Mouse (Mus musculus) NIH3T3 (cell line): ENCODE measurements around the gene Tex38.
A peak's percentile ranks its signal among the peaks of the same experiment; 100 is the strongest.

Source experiments
- DNase-seq: peaks from one replicate; pipeline ENCODE4 v3.0.0-alpha.2; 2012; ENCODE audit warnings: low read depth

Tex38 gene

DNA sequence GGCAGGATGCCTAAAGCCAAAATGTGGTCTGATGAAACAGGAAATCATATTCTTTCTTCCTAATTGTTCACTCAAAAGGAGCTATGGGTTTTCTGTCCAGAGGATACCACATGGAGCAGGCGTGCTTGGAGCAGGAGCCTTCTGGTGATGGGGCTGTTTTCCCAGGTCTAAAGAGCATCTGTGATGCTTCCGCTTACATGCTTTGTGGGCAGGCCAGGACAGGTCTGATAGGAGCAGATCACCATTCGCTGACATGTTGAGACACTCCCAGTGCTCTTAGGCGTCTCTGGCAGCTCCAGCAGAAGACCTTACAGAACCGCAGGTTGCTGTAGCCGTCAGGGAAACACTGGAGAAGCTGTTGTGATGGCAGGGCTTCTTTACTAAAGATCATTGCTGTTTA, 5.8 kb downstream of the Tex38 start:
- DNase-seq, result no peak

DNA sequence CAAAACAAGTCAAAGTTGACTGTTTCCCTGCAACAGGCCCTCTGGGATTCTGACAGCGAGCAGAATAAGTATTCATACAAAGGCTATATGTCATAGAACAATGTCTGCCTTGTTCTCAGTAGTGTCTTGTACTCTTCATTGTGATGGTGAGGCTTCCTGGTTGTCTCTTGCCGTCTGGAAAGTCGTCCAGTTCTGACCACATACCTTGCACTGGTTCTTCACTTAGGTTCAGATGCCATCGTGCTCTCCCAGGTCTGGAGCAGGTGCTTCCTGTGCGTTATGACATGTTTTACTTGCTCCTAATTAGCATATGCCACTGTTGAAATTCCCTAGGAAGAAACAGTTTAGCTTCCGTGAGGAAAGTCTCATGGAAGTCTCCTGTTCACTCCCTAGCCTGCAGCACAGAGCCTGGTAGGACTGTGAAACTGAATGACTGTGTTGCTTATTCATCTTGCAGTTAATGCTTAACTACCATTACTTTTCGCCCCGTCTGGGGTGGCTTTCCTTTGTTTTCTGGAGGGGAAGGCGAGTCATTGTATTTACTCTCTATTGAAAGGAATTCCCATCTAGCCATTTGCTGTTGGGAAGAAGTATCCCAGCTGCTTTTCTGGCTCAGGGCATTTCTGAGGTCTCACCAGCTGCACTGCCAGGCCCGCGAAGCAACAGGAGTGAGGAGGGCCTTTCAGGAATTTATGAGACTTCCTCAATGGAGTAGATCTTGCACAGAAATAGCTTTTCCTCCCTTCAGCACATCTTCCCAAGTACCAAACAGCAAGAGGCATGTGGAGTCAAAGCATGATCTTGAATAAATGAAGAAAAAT, 13.0 kb downstream of the Tex38 start:
- no peak for DNase-seq

- no peak for DNase-seq
Observed at GRCm38 (mm10) chr4:115764581-115764980, 16.2 kb downstream of the Tex38 start.

- peak; percentile 24 for DNase-seq
Observed at GRCm38 (mm10) chr4:115761206-115761605, 19.6 kb downstream of the Tex38 start.

- no peak for DNase-seq
Observed at GRCm38 (mm10) chr4:115754851-115755250, 26.0 kb downstream of the Tex38 start.

DNA sequence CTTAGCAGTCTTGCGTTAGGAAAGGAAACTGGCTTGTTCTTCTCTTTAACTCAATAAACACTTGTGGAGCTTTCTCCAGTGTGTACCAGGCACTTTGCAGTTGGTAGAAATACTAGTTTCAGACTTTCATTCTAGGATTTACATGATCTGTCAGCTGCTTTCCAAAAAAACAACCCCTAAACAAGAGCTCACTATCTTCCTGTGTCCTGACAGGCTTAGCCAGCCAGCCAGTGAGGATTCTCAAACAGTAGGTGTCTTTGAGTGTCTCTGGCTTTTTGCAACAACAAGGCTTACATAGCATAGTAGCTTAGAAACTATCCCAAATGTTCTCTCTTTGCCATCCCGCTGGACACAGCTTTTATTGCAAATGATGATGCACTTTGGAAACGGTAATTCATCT, 26.7 kb downstream of the Tex38 start:
- no peak for DNase-seq

DNA sequence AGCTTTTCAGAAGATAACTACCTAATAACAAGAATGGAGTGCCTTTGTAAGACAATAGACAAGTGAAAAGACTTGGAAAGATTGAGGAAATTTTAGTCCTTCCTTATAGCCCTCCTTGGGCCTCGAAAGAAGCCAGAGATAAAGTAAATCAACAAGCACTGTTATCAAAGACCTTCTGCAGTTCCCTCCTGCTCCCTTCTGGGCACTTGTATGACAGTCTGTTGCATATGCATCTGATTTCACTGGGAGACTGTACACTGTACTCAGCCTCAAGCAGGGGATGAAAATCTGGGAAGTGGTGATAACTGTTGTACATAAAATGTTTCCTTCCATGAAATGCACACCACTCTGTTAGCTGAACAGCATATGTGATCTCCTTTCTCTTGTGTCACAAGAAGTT, 31.5 kb downstream of the Tex38 start:
- no peak for DNase-seq

GRCm38 (mm10) chr4:115748181-115748580, 32.6 kb downstream of the Tex38 start:
- no peak for DNase-seq

- no peak for DNase-seq
Observed at GRCm38 (mm10) chr4:115743096-115743495, 37.7 kb downstream of the Tex38 start.

DNA sequence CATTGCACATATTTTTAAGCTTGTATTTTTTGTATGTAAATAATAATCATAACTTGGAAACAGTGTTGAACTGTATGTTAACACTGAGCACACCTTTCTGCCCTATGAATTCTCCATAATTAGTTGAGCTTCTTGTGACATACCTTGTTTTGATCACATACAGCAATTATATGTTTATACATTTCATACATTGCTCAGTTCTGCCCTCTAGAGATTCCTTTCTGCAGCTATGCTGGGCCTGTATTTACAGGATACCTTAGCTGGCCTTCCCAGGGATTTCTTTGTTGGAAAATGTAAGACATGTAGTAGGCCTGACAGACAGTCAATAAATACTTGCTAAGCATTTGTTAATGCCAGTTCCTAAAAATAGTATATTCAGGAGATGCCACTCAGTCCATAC, 38.2 kb downstream of the Tex38 start:
- DNase-seq, result no peak

DNA sequence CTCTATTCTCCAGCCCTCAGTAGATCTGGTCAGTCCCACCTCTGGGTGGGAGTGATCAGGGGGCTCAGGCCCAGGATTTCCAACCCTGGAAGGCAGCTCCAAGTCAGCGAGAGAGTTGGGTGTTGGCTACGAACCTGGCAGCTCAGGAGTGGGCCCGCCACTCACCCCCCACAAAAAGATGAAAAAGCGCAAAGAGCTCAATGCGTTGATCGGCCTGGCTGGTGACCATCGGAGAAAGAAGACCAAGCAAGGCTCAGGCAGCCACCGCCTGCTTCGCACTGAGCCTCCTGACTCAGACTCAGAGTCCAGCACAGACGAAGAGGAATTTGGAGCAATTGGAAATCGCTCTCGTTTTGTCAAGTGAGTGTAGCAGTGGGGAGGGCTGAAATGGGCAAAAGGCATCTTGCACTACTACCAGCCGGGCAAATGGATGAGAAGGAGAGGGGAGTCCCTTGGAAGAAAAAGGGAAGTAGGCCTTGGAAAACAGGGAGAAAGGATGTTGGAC, 42.3 kb downstream of the Tex38 start:
- peak; percentile 55 for DNase-seq

- peak; percentile 100 for DNase-seq
Observed at GRCm38 (mm10) chr4:115737551-115738041, 43.2 kb downstream of the Tex38 start, which contains the start of gene Efcab14. Efcab14 (plus strand) TSS chr4:115737744.

GRCm38 (mm10) chr4:115734867-115735266, 46.0 kb downstream of the Tex38 start:
- no peak for DNase-seq

DNA sequence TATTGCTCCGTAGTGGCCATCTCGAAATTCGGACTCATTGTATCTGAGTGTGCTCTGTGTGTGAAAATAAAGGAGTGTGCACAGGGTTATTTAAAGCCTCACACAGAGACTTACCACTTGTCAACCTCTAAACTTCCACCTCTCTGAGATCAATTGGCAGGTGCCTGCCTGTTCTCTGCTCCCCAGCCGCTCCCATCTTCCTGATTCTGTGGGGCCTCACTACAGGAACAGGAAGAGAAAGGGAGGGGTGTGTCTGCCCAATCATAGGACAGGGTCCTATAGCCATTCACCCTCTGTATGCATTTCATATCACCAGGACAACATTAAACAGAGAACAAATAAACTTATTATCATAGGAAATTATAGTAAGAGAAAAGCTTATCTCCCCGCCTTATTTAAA, 47.1 kb downstream of the Tex38 start:
- no peak for DNase-seq

GRCm38 (mm10) chr4:115732223-115732818, 48.5 kb downstream of the Tex38 start:
- no peak for DNase-seq

DNA sequence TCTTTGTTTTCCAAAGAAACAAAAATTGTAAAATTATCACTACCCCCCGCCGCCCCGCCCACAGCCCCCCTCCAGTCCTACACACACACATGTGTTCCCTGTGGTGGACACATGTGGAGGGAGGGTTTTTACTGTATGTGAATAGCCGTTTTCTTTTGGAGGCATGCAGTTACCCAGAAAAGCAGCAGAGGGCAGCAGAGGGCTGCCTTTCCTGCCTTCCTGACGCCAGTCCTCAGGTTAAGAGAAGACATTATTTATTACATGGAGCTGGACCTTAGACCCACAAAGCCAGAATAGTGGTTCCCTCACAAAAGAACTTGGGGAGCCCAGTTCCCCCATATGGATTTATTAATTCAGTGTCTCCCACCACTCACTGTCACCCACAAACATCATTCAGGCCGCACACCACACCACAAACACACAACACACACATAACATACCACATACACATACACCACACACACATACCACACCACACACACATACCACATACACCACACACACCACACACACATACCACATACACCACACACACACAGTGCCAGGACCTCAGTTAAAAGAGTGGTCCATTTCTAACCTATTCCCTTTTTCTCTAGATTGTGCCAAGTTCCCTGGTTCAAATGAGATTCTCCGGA, 49.1 kb downstream of the Tex38 start:
- peak; percentile 92 for DNase-seq
